Mouse (Mus musculus): ENCODE results near the gene Cadps. TPM values are rescaled to one million over a fixed set of nuclear protein-coding genes. Genes with fewer than 3 reads are reported as not detected.

The Cadps gene
- 1.7 and 2.8 TPM in 2 replicates for polyA plus RNA-seq (2015; fragmentation: Nextera tagmentation; extraction: Ambion mirVana)

DNA sequence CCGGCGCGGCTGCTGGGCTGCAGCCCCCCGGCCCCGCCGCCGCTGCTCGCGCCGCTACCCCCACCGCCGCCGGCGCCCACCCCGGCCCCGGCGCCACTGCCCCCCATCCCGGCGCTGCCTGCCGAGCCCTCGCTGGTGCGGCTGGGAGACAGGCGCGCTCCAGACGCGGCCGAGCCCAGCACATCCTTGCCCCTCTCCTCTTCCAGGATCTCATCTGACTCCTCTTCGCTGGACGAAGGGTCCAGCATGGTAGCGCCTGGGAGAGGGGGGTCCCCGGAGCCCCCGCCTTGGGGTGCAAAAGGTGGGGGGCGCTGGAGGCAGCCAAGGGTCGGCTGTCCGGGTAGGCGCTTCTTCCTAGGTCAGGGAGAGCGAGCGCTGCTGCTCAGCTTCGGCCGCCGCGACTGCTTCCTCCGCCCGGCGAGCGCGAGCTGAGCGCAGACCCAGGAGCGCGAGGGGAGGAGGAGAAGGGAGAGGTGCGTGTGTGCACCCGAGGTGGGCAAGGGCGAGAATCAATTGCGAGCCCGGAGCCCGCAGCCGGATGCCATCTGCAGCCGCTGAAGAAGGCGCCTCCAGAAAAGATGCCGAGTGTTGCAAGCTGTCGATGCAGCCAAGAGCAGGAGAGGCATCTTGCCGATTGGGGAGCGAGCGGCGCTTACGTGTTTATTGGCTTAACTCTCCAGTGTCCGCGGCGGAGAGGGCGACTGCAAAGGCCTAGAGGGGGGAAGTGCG, at the start of gene Cadps:
Gene Cadps (minus strand): TSS at position 589 of the 729 bp plus-strand sequence.
- Histone ChIP-seq H3K4me2 (peak within 1 kb of the TSS; percentile 93), H3K36me3 (no peaks in the 10 kb centered on the region), H3K9me3 (no peaks in the 10 kb centered on the region), H3K27me3 (replicated peaks) (peaks cover 21% of the 10 kb centered on the region), H3K27ac (peak within 1 kb of the TSS; percentile 40; the same call in 1 of the 2 replicates), H3K4me3 (replicated peaks) (peak within 1 kb of the TSS; percentile 54), H3K4me1 (peaks cover 22% of the 10 kb centered on the region), H3K9ac (0 out of 2 replicates have a peak within 1 kb of the TSS, but pooled peaks have one; percentile 0)
- ATAC-seq (ENCODE audit: insufficient read depth, low FRiP score, low read depth) = no peak; the same call in 1 of the 2 replicates
- WGBS = under 1% methylated on average over 70 of the region's 71 CpGs

DNA sequence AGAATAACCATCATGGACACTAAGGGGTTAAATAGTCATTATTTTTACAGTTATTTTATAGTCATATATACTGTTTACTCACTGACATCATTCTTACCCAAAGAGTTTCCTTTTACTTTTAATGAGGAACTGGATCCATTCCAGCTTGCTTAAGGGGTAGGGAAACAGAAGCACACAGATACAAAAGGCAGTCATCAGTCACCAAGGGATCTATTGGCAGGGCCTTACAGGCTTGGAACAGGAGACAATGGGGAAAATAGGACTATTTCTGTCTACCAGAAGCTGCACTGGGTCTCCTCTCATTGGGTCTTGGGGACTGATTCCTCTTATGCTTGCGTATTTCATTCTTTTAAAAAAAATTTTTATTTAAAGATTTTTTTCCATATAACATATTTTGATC, 46.7 kb upstream of the Cadps start:
- Histone ChIP-seq H3K9me3 (no peaks in the 10 kb centered on the region), H3K27me3 (replicated peaks) (no peaks in the 10 kb centered on the region), H3K9ac (no peak overlapping the region), H3K4me2 (no peak overlapping the region), H3K4me3 (replicated peaks) (no peak overlapping the region), H3K36me3 (no peaks in the 10 kb centered on the region), H3K27ac (no peak overlapping the region), H3K4me1 (no peaks in the 10 kb centered on the region)
- 86% methylated on average over 1 of the region's 1 CpGs for WGBS
- no peak for ATAC-seq (ENCODE audit: insufficient read depth, low FRiP score, low read depth)

GRCm38 (mm10) chr14:12865258-12865657, 42.4 kb upstream of the Cadps start:
- H3K4me3 ChIP-seq (replicated peaks) = no peak overlapping the region
- H3K9ac ChIP-seq = no peak overlapping the region
- no peaks in the 10 kb centered on the region for H3K27me3 ChIP-seq (replicated peaks)
- H3K4me2 ChIP-seq = no peak overlapping the region
- no peaks in the 10 kb centered on the region for H3K9me3 ChIP-seq
- H3K36me3 ChIP-seq = no peaks in the 10 kb centered on the region
- ATAC-seq (ENCODE audit: insufficient read depth, low FRiP score, low read depth) = no peak
- H3K4me1 ChIP-seq = no peaks in the 10 kb centered on the region
- WGBS = 56% methylated on average over 2 of the region's 2 CpGs
- no peak overlapping the region for H3K27ac ChIP-seq

GRCm38 (mm10) chr14:12843860-12844259, 21.0 kb upstream of the Cadps start:
- ATAC-seq (ENCODE audit: insufficient read depth, low FRiP score, low read depth) = no peak
- no peaks in the 10 kb centered on the region for H3K9me3 ChIP-seq
- no peak overlapping the region for H3K4me3 ChIP-seq (replicated peaks)
- H3K4me2 ChIP-seq = no peak overlapping the region
- H3K27ac ChIP-seq = no peak overlapping the region
- no peaks in the 10 kb centered on the region for H3K36me3 ChIP-seq
- H3K9ac ChIP-seq = no peak overlapping the region
- H3K4me1 ChIP-seq = no peaks in the 10 kb centered on the region
- no peaks in the 10 kb centered on the region for H3K27me3 ChIP-seq (replicated peaks)

GRCm38 (mm10) chr14:12839471-12839870, 16.6 kb upstream of the Cadps start:
- 67% methylated on average over 1 of the region's 1 CpGs for WGBS
- no peak overlapping the region for H3K4me2 ChIP-seq
- no peaks in the 10 kb centered on the region for H3K9me3 ChIP-seq
- no peak for ATAC-seq (ENCODE audit: insufficient read depth, low FRiP score, low read depth)
- no peaks in the 10 kb centered on the region for H3K27me3 ChIP-seq (replicated peaks)
- no peaks in the 10 kb centered on the region for H3K4me1 ChIP-seq
- H3K27ac ChIP-seq = no peak overlapping the region
- H3K36me3 ChIP-seq = no peaks in the 10 kb centered on the region
- no peak overlapping the region for H3K4me3 ChIP-seq (replicated peaks)
- H3K9ac ChIP-seq = no peak overlapping the region

- Histone ChIP-seq H3K4me1 (no peaks in the 10 kb centered on the region), H3K27ac (no peak overlapping the region), H3K4me3 (replicated peaks) (no peak overlapping the region), H3K9me3 (no peaks in the 10 kb centered on the region), H3K9ac (no peak overlapping the region), H3K4me2 (no peak overlapping the region), H3K27me3 (replicated peaks) (no peaks in the 10 kb centered on the region), H3K36me3 (no peaks in the 10 kb centered on the region)
- ATAC-seq (ENCODE audit: insufficient read depth, low FRiP score, low read depth) = no peak
Measured at GRCm38 (mm10) chr14:12838949-12839348, 16.1 kb upstream of the Cadps start.

GRCm38 (mm10) chr14:12838323-12838722, 15.4 kb upstream of the Cadps start:
- H3K36me3 ChIP-seq = no peaks in the 10 kb centered on the region
- no peak for ATAC-seq (ENCODE audit: insufficient read depth, low FRiP score, low read depth)
- H3K27ac ChIP-seq = no peak overlapping the region
- H3K9ac ChIP-seq = no peak overlapping the region
- H3K27me3 ChIP-seq (replicated peaks) = no peaks in the 10 kb centered on the region
- no peaks in the 10 kb centered on the region for H3K4me1 ChIP-seq
- H3K4me3 ChIP-seq (replicated peaks) = no peak overlapping the region
- H3K4me2 ChIP-seq = no peak overlapping the region
- H3K9me3 ChIP-seq = no peaks in the 10 kb centered on the region

- Histone ChIP-seq H3K27ac (no peak overlapping the region), H3K9me3 (no peaks in the 10 kb centered on the region), H3K36me3 (no peaks in the 10 kb centered on the region), H3K4me2 (no peak overlapping the region), H3K27me3 (replicated peaks) (no peaks in the 10 kb centered on the region), H3K4me1 (no peaks in the 10 kb centered on the region), H3K9ac (no peak overlapping the region), H3K4me3 (replicated peaks) (no peak overlapping the region)
- 24% methylated on average over 1 of the region's 1 CpGs for WGBS
- ATAC-seq (ENCODE audit: insufficient read depth, low FRiP score, low read depth) = no peak
Measured at GRCm38 (mm10) chr14:12837902-12838301, 15.0 kb upstream of the Cadps start.

DNA sequence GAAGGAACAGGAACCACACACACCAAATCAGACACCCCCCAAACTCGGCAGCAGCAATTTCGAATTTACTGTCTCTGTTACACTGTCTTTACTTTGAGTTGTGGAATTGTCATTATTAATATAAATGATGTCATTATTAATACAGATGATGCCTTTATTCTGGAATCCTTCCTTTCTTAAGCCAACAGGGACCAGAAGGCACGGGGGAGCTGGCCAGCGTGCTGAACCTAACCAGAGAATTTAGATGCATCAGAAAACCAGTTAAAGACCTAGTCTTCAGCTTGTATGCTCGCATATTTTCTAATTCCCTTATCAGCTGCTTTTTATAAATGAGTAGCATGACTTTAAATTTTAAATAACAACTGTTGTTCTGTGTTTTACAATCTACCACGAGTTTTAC, 902 bp upstream of the Cadps start:
- Histone ChIP-seq H3K4me2 (no peak overlapping the region), H3K36me3 (no peaks in the 10 kb centered on the region), H3K27me3 (replicated peaks) (peaks cover 21% of the 10 kb centered on the region), H3K9ac (no peak overlapping the region), H3K4me3 (replicated peaks) (no peak overlapping the region), H3K4me1 (peaks cover 22% of the 10 kb centered on the region), H3K27ac (no peak overlapping the region), H3K9me3 (no peaks in the 10 kb centered on the region)
- no peak for ATAC-seq (ENCODE audit: insufficient read depth, low FRiP score, low read depth)
- WGBS = 11% methylated on average over 6 of the region's 6 CpGs

DNA sequence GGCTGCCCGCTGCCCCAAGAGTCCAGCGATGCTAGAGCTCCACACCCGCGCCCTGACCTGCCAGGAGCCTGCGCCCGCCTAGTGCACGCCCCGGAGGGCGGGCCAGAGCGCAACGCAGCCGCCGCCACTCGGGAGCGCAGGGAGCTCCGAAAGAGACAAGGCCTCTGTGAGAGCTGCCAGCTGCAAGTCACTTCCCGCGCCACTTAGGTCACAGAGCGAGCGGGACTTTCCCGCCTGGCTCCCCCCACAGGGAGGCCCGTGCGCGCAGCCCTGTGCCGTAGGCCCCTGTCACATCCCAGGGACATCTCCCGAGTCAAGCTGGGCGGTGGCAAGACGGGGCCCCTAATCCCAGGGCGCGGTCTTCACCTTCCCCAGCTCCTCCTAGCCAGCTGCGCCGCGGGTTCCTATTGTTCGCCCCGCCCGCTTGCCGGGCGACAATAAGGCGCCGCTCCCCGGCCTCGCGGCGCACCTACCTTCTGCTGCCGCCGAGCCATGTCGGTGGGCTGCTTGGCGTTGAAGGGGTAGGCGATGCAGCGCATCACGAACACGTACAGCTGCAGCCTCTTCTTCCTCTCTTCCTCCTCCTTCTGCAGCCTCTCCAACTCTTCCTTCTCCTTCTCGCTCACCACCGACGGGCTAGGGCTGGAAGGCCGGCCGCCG, 918 bp downstream of the Cadps start:
- Histone ChIP-seq H3K27me3 (replicated peaks) (peaks cover 21% of the 10 kb centered on the region), H3K36me3 (no peaks in the 10 kb centered on the region), H3K4me2 (peak overlapping the region; percentile 93), H3K4me1 (peaks cover 22% of the 10 kb centered on the region), H3K9me3 (no peaks in the 10 kb centered on the region), H3K4me3 (replicated peaks) (peak overlapping the region; percentile 54), H3K27ac (peak overlapping the region; percentile 40; the same call in 1 of the 2 replicates), H3K9ac (0 out of 2 replicates have a peak overlapping the region, but pooled peaks have one; percentile 0)
- ATAC-seq (ENCODE audit: insufficient read depth, low FRiP score, low read depth) = peak; percentile 77
- under 1% methylated on average over 58 of the region's 58 CpGs for WGBS

- no peaks in the 10 kb centered on the region for H3K36me3 ChIP-seq
- ATAC-seq (ENCODE audit: insufficient read depth, low FRiP score, low read depth) = no peak
- H3K9me3 ChIP-seq = no peaks in the 10 kb centered on the region
- peaks cover 21% of the 10 kb centered on the region for H3K27me3 ChIP-seq (replicated peaks)
- peak overlapping the region; percentile 93 for H3K4me2 ChIP-seq
- peaks cover 22% of the 10 kb centered on the region for H3K4me1 ChIP-seq
- no peak overlapping the region for H3K9ac ChIP-seq
- H3K27ac ChIP-seq = no peak overlapping the region
- H3K4me3 ChIP-seq (replicated peaks) = peak overlapping the region; percentile 54
- WGBS = 4% methylated on average over 13 of the region's 13 CpGs
Measured at GRCm38 (mm10) chr14:12821156-12821813, 1.6 kb downstream of the Cadps start.

DNA sequence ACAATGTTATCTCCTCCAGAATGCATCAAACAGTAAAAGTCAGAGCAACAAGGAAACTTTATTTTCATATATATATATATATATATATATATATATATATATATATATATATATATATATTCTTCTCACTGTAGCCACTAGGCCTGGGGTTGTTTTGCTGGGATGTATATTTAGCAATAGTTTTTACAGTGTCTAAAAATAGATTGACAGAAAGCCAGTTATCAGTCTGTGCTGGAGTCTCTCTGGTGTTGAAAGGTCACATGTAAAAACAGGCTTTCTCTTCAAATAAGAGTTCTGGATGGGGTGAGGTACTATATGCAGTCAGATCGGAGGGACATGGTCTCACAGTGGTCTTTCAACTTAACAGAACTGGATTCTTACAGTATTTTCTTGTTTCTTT, 2.7 kb downstream of the Cadps start:
- H3K9ac ChIP-seq = no peak overlapping the region
- no peak overlapping the region for H3K4me2 ChIP-seq
- H3K27me3 ChIP-seq (replicated peaks) = peaks cover 21% of the 10 kb centered on the region
- 62% methylated on average over 1 of the region's 1 CpGs for WGBS
- H3K27ac ChIP-seq = no peak overlapping the region
- no peaks in the 10 kb centered on the region for H3K9me3 ChIP-seq
- H3K4me3 ChIP-seq (replicated peaks) = no peak overlapping the region
- H3K4me1 ChIP-seq = peaks cover 22% of the 10 kb centered on the region
- H3K36me3 ChIP-seq = no peaks in the 10 kb centered on the region
- no peak for ATAC-seq (ENCODE audit: insufficient read depth, low FRiP score, low read depth)

Measured in stomach, embryonic 15.5 days (tissue).